Mouse (Mus musculus) cerebellum, adult 11-12 months (tissue): Measurements from ENCODE around the gene Wdr5.

Experiments
- DNase-seq: peaks from one replicate; pipeline ENCODE4 v3.0.0; 2022

Gene Wdr5

GRCm38 (mm10) chr2:27514639-27515328 is at the start of gene Wdr5:
TSS of gene Wdr5 (plus strand) at chr2:27515157.
- DNase-seq: peak; percentile 94

GRCm38 (mm10) chr2:27469292-27469990 is 45.5 kb upstream of the Wdr5 start:
- DNase-seq: no peak

- no peak for DNase-seq
Observed at GRCm38 (mm10) chr2:27469991-27470355, 45.0 kb upstream of the Wdr5 start.

GRCm38 (mm10) chr2:27470535-27470934 is 44.4 kb upstream of the Wdr5 start:
- no peak for DNase-seq

- no peak for DNase-seq
Observed at GRCm38 (mm10) chr2:27471170-27471584, 43.8 kb upstream of the Wdr5 start.

DNA sequence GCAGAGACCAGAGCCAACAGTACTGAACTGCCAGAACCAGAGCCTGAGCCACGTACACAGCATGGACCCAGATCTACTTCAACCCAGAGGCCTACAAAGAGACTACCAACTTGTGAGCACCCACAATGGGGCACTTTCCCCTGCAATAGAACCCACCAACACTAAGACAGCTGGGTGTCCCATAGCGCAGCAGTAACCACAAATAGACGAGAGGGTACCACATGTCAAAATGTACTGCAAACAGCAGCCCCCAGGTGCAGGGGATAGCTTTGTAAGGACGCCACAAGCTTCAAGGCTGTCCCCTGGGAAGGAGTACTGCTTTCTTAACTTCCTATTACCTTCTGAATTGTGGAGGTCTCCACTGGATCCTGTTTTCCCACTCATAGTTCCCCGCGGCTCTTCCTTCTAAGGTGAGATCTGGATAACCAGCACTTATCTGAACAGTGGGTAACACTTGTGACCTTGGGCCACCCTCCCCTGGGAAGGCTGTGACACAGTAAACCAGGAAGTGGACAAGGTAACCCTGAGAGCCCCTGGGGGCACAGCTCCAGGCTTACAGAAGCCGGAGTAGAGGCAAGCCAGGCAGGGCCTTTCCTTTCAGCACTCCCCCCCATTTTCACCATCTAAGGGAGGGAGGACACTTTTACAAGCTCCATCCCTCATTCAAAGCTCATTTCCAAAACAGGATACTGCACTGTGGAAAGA is 41.7 kb upstream of the Wdr5 start:
- DNase-seq: no peak

DNA sequence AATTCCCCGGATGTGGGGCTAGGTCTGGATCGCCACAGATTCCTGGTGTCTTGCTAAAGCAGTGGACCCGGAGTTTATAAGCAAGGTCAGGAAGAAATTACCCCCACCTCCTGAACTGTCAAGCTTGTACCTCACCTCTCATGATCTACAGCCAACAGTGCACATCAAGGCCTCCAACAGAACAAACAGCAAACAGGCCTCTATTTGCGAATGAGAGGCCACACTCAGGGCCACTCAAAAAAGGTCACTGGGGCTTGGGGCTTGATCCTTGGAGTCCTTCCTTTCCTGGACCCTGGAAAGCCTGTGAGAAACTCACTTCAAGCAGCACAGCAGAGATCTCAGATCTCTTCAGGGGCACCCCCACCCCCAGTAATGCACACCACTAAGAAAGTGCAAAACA is 41.0 kb upstream of the Wdr5 start:
- no peak for DNase-seq

DNA sequence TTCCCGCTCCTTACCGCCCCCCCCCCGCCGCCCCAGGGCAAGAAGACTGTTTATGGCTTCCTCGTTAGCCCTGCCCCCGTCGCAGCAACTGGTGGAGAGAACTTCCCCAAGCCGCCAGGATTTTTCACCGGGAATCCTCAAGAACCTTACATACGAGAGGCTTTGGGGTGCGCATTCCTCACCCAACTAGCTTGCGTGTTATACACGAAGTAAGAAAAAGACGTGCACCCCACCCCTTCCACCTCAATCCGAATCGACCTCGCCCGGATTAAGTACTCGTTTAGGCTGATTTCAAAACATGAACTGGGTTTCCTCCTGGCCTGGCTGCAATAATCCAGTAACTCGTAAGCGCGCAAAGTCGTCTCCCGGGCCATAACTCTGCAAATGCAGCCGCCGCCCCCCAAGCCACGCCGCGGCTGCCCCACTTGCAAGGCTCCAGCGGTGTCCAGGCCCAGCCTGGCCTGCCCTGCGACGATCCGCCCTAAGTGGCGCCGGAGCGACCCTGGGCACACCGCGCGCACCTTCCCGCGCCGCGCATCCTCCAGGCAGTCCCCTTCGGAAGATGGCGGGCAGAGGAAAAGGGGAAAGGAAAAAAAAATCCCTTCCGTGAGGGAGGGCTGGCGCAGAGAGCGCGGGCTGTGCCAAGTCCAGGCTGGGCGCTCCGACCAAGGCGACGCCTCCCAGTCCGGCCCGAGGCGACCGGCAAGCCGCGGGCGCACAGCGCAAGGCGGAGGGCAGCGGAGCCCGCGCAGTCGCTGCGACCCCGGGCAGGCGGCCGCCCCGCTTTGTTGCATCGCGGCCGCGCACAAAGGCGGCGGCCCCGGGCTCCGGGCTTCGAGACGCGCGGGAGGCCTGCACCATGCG is 40.1 kb upstream of the Wdr5 start:
- DNase-seq: peak; percentile 64

DNA sequence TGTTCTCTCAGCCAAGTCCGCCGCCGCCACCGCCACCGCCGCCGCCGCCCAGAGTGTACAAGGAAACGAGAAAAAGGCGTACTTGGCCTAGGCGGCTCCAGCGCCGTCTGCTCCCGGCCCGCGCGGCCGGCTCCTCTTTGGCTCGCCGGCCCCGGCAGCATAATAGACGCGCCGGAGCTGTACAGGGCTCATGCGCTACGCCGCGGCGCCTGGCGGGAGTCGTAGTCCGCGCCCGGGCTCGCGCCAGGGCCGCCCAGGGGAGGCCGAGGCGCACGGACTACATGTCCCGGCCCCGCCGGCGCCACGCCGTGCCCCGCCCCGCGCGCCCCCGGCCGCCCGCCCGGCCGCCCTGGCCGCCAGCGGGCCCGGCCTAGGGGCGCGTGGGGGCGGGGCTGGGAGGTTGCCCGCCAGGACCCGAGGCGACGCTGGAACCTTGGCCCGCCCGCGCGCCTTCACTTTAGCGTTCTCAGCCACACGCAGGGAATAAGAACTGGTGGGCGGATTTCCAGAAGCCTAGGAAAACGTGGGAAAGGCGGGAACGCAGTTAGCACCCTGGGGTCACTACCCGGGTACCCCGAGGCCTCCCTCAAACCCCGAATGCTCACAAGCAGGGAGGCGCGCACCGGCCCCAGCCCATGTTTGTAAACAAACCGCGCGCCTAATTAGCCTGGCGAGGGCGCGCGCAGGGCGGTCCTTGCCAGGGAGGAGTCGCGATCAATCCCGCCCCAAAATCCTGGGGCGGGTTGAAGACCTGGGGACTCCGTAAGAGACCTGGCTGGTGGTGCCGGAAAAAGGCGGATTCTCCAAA is 39.3 kb upstream of the Wdr5 start:
- DNase-seq: peak; percentile 96

- DNase-seq: peak; percentile 74
Observed at GRCm38 (mm10) chr2:27476303-27477192, 38.4 kb upstream of the Wdr5 start.

DNA sequence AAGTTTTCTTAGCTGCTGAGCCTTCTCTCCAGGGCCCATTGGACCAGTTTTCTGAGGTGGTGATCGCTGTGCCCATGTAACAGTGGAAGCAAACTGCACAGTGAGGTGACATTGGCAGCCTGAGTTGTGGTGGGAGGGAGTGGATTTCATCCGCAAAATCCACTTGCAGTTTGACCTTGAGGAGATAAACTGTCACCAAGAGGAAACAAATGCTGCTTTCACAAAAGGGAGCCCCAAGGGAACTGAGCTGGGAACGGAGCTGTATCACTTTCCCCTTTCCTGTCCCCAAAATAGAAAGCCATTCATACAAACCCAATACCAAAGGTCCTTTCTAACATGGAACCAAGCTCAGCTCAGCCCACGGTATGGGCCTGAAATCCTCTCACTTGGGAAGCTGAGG is 35.1 kb upstream of the Wdr5 start:
- no peak for DNase-seq

- DNase-seq: no peak
Observed at GRCm38 (mm10) chr2:27480367-27480766, 34.6 kb upstream of the Wdr5 start.

DNA sequence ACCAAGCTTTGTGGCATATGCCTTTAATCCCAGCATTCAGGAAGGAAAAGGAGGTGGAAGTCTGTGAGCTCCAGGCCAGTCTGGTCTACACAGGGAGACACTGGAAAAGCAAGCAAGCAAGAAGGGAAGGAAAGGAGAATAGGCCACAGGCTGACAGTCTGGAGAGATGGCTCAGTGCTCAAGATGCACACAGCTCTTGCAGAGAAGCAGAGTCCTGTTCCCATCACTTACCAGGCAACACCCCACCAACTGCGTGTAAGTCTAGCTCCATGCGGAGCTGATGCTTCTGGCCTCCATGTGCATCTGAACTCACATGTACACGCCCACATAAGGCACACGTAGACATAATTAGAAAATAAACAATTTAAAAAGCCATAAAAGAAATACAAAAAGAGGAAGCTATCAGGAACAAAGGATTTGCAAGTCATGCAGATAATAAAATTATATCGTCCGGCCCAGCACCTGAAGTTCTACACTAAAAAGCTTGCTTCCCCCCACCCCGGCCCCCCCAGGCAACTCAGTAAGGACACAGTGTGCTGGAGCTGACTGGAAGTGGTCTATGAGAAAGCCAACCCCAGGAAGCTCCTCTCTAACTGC is 32.6 kb upstream of the Wdr5 start:
- DNase-seq: no peak

DNA sequence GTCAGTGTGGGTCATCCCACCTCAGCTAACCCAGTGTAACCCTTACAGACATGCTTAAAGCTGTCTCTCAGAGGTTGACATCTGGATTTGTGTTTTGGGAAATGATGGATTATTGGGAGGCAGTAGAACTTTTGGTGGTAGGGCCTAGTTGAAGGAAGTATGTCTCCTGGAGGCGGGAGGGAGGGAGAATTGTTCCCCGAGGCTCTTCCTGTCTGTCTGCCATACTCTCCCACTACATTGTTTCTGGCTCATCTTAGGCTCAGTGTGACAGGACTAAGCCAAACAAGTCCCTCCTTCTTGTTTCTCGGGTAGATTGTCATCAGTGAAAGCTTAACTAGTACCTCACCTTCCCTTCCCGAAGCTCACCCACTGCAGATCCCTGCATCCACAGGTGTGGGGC is 28.2 kb upstream of the Wdr5 start:
- DNase-seq: no peak

DNA sequence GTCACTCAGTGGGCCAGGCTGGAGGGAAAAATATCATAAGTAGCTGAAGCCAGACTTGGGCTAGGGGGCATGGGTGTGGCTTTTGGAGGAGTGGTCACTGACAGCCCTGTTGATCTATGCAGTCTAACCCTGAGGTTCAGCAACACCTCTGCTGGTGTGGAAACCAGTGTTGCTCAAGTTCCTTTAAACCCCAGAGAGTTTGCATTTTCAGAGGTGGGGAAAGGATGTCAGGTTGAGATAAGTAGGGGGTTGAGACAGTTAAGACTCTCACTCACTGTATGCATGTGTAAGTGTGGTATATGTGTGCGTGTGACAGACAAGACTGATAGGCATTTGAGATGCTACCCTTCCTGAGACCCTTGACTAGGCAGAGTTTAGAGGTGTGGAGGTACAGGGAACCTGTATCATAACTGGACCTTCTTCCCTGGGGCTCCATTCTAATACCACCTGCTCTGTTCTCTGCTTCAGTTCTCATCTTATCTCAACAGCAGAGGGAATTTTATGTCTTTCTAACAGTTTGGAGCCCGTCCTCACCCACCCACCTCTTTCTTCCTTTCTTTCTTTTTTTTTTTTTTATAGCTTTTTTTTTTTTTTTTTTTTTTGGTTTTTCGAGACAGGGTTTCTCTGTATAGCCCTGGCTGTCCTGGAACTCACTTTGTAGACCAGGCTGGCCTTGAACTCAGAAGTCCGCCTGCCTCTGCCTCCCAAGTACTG is 27.5 kb upstream of the Wdr5 start:
- no peak for DNase-seq

GRCm38 (mm10) chr2:27488362-27488761 is 26.6 kb upstream of the Wdr5 start:
- DNase-seq: no peak

DNA sequence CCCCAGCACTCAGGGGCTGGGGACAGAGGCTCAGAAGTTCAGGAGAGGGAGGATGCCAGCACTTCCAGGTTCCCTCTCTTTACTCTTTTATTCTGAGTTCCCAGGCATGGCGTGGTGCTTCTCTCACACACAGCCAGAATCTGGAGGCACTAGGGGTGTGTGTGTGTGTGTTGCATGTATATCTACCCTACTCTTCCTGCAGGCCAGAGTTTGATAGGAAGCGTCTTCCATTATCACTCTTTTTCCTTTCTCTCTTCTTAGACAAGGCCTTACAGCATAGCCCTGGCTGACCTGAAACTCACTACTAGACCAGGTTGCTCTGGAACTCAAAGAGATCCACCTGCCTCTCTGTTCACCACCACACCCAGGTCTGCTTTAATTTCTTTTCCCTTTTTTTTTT is 24.0 kb upstream of the Wdr5 start:
- no peak for DNase-seq

DNA sequence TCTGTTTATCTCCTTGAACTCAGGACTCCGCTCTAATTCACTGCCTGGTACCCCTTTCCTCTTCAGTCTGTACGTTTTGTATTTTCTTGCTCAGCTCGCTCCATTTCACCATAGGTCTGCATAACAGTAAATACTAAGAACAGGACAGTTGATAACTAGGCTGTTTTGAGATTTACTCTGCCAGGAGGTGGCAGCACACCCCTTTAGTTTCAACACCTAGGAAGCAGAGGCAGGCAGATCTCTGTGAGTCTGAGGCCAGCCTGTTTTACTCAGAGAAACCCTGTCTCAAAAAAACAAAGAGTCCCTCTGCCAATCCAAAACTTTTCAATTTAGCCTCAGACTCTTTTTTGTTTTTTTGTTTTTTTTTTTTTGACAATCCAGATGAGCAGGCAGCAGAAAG is 21.0 kb upstream of the Wdr5 start:
- no peak for DNase-seq

DNA sequence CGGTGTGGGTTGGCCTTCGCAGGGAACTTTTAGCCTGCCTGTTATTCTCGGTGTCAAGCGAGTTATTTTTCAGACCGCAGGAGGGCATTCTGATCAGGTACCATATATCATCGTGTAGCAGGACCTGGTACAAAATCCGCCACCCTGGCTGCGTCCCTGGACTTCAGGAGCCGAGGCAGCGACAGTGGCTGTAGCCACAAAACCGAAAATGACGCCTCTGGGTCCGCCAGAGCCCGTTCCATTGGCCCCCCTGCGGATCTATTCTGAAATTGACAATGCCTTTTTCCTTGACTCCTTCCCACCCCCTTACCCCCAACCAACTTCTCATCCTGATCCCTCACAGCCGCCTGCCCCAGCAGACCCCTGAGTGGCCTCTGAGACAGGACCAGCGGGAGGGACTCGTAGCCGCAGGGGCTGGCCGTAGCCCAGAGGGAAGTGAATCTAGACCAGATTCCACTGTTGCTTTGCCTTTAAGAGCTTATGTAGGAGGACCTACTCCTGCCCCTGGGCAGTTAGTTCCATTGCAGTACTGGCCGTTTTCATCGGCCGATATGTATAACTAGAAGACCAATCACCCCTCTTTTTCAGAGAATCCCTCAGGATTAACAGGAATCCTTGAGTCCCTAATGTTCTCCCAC is 18.4 kb upstream of the Wdr5 start:
- DNase-seq: no peak
